In the genomic region with DNA sequence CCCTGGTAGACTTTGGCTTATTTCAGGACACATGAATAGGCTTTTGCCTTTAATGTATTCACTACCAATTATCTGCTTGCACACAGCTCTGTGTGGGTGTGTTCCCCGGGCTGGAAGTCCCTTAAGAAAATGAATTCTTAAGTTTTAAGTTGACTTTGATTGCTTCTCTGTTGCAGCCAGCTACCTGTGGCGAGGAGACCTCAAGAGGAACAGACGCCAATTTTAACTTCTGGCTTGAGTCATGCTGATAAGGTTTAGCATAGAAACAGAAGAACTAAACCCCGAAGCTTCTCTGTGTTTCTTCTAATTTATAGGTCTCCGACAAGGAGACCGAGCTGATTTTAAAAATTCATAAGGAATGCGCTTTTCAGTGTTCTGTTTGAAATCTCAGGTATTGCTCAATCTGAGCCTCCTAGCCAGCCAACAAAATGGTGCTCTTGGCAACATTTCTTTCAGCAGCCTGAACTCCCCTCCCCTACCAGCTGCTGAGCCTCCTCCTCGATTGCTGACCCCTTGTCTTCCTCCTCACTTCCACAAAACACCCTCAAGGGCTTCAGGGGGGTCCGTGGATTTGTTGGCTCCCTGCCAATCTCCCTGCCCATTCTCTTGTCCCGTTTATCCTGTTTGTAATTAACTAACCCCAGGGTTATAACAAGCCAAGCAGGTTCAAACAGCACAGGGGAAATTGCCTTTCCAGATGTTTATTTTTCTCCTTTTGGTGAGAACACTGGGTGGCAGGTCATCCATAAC, we compare ENCODE assay signal across 11 mouse cellular contexts. TPM values are rescaled to one million over a fixed set of nuclear protein-coding genes. Genes with fewer than 3 reads are reported as not detected.
DNase-seq lines count a peak whose midpoint lies in the region; ATAC-seq and TF ChIP-seq lines count a peak whose summit lies in the region.
"Had no signal": no experiment of that assay in that cellular context is flagged by ENCODE, and none has a peak within 500 bp of the region (broad histone marks: within the 10 kb centered on the region; RNA-seq: fewer than 3 reads in every experiment).

No protein-coding gene starts in this region.

- TF ChIP-seq CTCF in MEL (IDR thresholded peaks at IDR 0.05 in 2 of 3, conservative IDR thresholded peaks at IDR 0.05 in 1 of 3; ENCODE audit: control insufficient read depth in 1 of 3, insufficient read depth in 1 of 3, low read depth in 2 of 3, low read length in 3 of 3, poor library complexity in 1 of 3, severe bottlenecking in 1 of 3): no peak

- no peak for TF ChIP-seq POLR2A in MEL (IDR thresholded peaks at IDR 0.05; ENCODE audit: control insufficient read depth in 1 of 2, insufficient read depth in 1 of 2, low read depth in 1 of 2, low read length in 2 of 2, poor library complexity in 1 of 2)

- H3K27me3 ChIP-seq in MEL (ENCODE audit: control insufficient read depth in 1 of 2, insufficient read depth in 2 of 2, low read length in 2 of 2): no peaks in the 10 kb centered on the region; a peak in 1 of 4 replicates
- H3K27me3 ChIP-seq: limb, embryonic 15.5 days had no signal

- no peak for TF ChIP-seq RAD21 in MEL (IDR thresholded peaks at IDR 0.05; ENCODE audit: low read depth, low read length)

- H3K27ac ChIP-seq in MEL (ENCODE audit: control insufficient read depth, low read depth, low read length): no peak overlapping the region
- H3K27ac ChIP-seq: limb, embryonic 15.5 days had no signal

- H3K4me3 ChIP-seq in MEL (ENCODE audit: control insufficient read depth in 1 of 2, insufficient read depth in 1 of 2, low read depth in 2 of 2, low read length in 2 of 2): no peak overlapping the region
- H3K4me3 ChIP-seq: limb, embryonic 15.5 days had no signal

- peaks cover 5 to 25% of the 10 kb centered on the region in 2 experiments; a peak in 2 of 4 replicates for H3K4me1 ChIP-seq in MEL (ENCODE audit: control insufficient read depth in 1 of 2, insufficient read depth in 2 of 2, low read length in 2 of 2)
- H3K4me1 ChIP-seq: limb, embryonic 15.5 days had no signal

- H3K9me3 ChIP-seq in MEL (replicated peaks; ENCODE audit: insufficient read depth, low read length): no peaks in the 10 kb centered on the region
- H3K9me3 ChIP-seq: limb, embryonic 15.5 days had no signal

- no peak for TF ChIP-seq EP300 in MEL (IDR thresholded peaks at IDR 0.05; ENCODE audit: low read depth in 1 of 2, low read length in 2 of 2)

- no peaks in the 10 kb centered on the region for H3K79me2 ChIP-seq in MEL (ENCODE audit: control insufficient read depth, insufficient read depth, low read length, poor library complexity)

- no peak for ATAC-seq in megakaryocyte-erythroid progenitor cell, adult 5-6 weeks (replicated peaks; ENCODE audit: low FRiP score, low TSS enrichment, poor library complexity, severe bottlenecking)

- peaks cover 0 to 19% of the 10 kb centered on the region in 2 experiments; a peak in 2 of 4 replicates for H3K36me3 ChIP-seq in MEL (ENCODE audit: control insufficient read depth in 1 of 2, insufficient read depth in 2 of 2, low read length in 2 of 2)
- H3K36me3 ChIP-seq: limb, embryonic 15.5 days had no signal

- no peak overlapping the region for H3K9ac ChIP-seq in MEL (ENCODE audit: control insufficient read depth, low read depth, low read length, poor library complexity, severe bottlenecking)
- H3K9ac ChIP-seq: limb, embryonic 15.5 days had no signal

- DNase-seq in kidney, adult 11 months: peak; percentile 33
- no peak for DNase-seq in kidney, postnatal 10 days
- peak; percentile 56 for DNase-seq in MEL (ENCODE audit: low read depth, low spot score)
- DNase-seq in embryo, embryonic 9.5 days (ENCODE audit: extremely low spot score): peak; percentile 2
- DNase-seq in kidney, postnatal 14 days: peak; percentile 27
- DNase-seq in layer of hippocampus, adult 11-12 months (ENCODE audit: low spot score): no peak
- no peak for DNase-seq in lung, postnatal 36 days
- DNase-seq: cerebellum, postnatal 25 days; lung, postnatal 14 days had no signal

TF ChIP-seq in MEL, 35 proteins besides CTCF, POLR2A, EP300 and RAD21:
- TF ChIP-seq SMC3 (IDR thresholded peaks at IDR 0.05; ENCODE audit: low read depth, low read length) (peak; percentile 17; the same call in 1 of the 2 replicates), ZKSCAN1 (IDR thresholded peaks at IDR 0.05; ENCODE audit: low read depth, low read length) (no peak)
TF ChIP-seq in MEL: peak in this region for 1.

RNA-seq across cellular contexts. Expression of a gene that starts 27.2 kb away (rescaled TPM):
- 3.5 and 4.2 TPM in 2 replicates for total RNA-seq in MEL (2012; rRNA removed)
- polyA plus RNA-seq in MEL (2012; ENCODE audit: insufficient read depth in 1 of 2, insufficient read length in 2 of 2, low read depth in 1 of 2, low replicate concordance in 2 of 2, missing spikeins in 1 of 2): 10 to 100 TPM in 1 of 2 experiments, not detected in 1; 13.4 TPM
- total RNA-seq in megakaryocyte-erythroid progenitor cell, adult 5-6 weeks (2014; fragmentation: Nextera tagmentation): 1.4 and 1.5 TPM in 2 replicates
- 1.3 TPM in 1 of 2 replicates, not detected in the other for total RNA-seq in megakaryocyte-erythroid progenitor cell, adult 5-6 weeks (2017)

Comparison
In these comparisons a context has a peak if more than half of its experiments do, and no peak if none do; other contexts are left out.
1. DNase-seq: peak in kidney, adult 11 months (single experiment), MEL (single experiment), embryo, embryonic 9.5 days (single experiment) and kidney, postnatal 14 days (single experiment); none in kidney, postnatal 10 days (single experiment), layer of hippocampus, adult 11-12 months (single experiment) and lung, postnatal 36 days (single experiment).